Mouse (Mus musculus): Measurements from ENCODE around the gene Utrn.

Gene Utrn

DNA sequence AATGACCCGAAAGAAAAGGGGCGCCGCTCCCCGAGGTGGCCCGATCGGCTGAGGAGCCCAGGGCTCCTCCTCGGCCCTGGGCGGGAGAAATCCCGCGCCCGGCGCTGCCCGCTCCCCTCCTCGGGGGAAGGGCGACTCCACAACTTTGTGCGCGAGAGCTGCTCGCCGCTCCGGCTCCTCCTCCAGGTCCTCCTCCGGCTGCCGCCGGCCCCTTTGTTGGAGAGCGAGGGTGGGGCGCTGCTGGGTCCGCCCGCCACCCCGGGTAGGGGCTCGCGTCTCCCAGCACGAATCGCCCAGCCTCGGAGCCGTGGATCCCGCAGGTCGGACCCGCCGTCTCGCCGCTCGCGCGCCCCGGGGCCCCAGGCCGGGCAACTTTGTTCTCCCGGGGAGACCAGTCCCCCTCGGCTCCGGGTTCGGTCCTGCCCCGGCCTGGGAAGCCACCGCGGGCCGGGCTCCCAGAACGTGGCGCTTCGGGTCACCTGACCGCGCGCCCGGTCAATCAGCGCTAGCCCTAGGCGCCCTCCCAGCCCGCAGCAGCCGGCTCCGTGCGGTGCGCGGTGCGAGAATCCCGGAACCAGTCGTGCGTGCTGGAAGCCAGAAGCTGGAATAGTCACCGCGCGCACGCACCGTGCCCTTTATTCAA lies at the start of gene Utrn:
Gene Utrn (minus strand): TSS at position 337 of the 643 bp plus-strand sequence.
- DNase-seq, result peak; percentile 45 to 60

DNA sequence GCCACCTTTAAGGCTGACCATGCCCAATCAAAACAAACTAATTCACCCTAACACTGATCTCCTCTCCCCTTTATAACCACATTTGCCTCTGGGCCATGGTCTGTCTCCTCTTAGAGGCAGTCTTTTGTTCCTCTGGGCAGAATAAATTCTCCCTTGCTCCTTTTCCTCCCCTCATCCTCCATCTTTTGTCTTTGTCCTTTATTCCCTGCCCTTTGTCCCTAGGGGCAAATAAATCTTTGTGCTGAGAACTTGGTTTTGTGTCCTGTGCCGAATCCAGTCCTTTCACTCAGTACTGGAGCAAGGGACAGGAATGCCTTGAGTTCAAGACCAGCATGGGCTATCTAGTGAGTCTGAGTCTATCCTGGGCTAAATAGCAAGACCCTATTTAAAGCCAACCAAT lies 48.5 kb upstream of the Utrn start:
- no peak for DNase-seq

DNA sequence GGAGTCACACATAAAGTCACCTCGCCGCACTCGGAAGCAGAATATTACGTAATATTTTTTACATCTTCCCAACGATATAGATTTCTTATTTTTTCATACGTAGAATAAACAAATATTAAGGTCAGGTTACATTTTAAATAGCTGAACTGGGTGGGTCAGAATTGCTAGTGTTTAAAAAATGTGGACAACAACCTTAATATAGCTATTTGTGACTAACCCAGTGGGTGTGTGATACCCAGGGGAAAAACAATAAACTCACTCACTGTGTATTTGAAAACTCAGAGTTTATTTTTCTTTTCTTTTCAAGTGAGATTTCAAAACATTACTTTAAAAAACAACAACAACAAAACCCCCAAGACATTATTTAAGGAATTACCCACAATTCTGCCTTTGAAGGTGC lies 47.2 kb upstream of the Utrn start:
- no peak for DNase-seq

DNA sequence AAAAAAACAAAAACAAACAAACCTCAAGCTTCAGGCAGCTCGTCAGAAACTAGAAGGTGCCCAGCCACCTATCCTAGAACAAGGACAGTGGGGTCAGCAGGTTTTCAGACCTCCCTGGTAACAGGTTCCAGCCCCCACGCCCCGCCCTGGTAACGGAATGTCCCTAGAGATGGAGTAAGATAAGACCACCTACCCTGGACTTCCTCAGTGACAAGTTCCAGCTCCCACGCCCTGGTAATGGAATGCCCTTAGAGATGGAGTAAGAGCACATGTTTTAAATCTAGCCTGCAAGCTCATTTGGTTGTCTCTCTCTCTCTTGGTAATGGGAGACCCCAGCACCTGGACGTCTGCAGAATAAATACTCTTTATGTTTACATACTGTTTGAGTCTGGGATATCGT lies 46.7 kb upstream of the Utrn start:
- DNase-seq, result no peak

DNA sequence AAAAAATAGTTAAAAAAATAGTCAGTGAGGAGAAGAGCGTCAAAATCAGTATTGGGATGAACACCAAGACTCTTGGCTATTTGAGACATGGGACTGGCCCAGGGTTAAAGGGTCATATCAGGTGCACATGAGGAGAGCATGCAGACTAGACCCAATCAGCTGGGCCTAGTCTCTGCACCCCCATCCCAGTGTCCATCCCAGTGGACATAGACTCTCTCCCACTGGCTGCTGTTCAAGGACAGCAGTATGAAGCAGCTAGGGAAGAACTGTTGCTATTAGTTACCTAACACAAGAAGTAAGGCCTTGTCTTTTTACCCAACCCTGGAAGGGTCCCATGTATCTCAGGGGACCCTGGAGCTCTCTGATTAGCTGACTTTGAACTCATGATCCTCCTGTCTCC lies 45.0 kb upstream of the Utrn start:
- DNase-seq, result no peak

DNA sequence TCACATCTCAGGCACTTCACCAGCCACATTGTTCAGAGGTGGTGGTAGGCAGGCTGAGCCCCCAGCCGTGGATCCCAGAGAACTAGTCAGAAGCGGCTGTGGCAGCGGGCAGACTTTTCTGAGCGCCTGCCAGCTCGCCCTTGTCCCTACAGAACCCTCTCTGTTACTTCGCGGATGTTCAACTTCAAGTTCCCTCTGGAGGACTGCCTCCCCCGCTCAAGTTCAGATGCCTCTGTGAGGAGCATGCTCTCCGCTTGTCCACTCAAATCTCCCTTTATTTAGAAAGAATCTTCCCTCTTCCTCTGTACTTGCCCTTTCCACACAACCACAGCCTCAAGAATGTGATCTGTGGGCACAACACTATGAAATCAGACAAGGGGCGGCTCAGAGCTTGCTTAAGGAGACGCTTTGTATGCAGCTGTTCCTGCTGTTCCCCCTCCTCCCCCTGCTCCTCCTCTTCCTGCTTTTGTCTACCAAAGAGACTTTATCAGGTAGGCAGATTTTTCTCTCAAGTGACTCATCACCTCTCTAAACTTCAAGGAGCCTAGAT lies 42.9 kb upstream of the Utrn start:
- DNase-seq, result no peak

DNA sequence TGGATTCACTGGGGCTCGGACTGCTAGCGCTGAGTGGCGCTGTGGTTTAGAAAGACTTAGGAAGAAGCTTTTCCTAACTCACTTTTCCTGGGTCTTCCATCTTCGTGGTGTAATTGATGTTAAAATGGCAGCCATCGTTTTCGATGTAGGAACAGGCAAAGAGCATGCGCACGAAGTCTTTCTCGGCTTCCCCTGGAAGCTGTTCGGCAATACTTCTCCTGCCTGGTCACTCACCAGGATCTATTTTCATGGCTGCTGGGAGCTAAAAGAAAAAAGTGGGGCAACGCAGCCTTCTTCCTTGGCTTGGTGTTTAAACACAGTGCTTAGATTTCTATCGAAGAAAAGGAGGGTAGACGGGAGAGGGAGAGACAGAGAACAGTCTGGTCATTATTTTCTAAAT lies 42.3 kb upstream of the Utrn start:
- no peak for DNase-seq

DNA sequence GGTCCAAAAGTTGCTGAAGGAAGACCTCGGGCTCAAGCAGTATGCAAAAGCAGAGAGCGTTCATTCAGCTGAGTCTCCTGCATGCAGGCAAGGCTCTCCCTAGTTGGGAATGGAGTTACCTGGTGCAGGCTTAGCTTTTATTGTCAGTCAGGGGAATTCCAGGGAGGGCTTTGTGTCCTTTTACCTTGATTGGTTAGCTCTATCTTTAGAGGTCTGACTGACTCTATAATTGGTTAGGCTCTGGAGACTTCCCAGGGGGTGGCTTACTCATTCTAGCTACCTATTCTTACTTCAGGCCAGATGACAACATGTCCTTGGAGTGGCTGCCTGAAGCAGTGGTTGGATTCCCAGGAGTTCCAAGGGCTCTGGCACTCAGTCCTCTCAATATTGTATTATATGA lies 40.7 kb upstream of the Utrn start:
- DNase-seq, result no peak

DNA sequence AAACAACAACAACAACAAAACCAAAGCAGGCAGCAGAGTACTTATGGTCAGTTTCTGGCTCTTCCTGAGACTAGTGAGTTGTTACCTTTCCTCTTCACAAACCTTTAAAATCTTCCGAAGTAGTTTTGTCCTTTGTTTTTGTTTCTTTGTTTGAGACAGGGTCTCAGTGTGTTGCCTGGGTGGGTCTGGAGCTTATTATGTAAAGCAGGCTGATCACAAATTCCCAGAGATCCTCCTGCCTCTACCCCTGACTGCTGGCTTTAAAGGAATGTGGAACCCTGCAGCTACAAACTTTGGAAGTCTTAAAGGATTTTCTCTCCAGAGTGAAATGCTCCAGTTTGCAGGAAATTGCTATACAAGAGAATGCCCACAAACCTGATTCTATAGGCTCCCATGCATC lies 40.0 kb upstream of the Utrn start:
- no peak for DNase-seq

DNA sequence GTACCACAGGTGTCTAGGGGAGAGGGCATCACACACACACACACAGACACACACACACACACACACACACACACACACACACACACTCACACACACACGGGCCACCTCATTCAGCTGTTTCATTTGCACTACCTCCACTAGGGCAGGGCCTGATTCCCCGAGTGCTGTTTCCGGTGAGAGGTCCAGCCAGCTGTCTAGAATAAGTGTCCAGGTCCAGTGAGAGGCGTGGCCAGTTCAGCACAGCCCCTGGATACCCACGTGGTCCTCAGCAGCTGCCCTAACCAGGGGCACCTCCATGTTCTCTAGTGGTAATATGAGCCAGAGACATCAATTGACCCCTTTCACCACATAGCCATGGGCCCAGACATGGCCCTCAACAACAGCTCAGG lies 35.0 kb upstream of the Utrn start:
- no peak for DNase-seq

DNA sequence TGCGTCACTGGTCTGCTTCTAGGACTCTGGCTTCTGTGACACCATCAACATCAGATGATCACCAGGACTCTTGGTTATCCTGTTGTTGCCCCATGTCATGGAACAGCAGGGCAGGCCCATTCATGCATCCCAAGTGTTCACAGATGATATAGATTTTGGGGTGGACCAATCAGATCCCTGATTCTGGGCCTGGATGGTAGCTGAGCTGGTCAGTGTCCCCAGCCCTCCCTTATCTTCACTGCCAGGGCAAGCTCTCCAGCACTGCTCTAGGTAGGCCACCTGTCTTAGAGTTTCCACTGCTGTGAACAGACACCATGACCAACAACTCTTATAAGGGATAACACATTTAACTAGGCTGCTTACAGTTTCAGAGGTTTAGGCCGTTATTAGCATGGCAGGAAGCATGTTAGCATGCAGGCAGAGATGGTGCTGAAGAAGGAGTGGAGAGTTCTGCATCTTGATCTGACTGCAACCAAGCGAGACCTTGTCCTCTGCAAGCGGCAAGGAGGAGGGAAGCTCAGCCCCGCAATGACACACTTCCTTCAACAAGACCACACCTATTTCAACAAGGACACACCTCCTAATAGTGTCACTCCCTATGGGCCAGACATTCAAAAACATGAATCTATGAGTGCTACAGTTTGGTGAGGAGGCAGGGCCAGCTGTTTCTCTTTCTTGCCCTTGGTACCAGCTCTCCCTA lies 34.4 kb upstream of the Utrn start:
- no peak for DNase-seq

DNA sequence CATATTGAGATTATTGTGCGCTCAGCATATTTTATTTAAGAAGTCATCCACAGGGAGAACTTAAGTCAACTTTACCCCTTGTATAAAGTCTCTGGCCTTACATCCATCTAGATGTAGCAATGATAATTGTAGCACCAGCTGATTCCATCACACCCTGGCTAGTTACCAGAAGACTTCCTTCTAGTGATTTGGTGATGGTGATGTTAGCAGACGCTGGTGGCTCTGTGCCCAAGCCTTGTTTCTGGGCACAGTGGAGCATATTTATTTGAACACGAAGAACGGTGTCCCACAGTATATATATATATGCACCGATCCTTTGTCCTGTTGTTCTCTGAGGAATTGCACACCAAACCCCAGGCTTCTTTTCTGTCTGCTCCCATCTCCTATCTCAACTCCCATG lies 30.7 kb upstream of the Utrn start:
- no peak for DNase-seq

DNA sequence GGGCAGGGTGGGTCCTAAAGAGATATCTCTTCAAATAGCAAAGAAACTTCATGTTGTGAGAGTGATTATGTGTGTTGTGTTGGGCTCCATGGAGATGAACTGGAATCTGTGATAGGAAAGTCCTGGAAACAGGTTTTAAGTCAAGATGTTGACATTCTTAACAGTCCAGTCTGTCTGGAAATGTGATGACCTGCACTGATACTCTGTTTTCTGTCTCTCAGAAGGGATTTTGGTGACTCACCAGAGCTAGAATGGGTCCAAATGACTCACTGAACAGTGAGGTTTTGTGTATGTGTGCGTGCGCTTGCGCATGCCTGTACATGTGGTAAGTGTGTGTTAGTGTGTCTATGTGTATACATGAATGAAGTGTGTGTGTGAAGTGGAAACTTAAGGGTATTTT lies 24.2 kb upstream of the Utrn start:
- DNase-seq, result no peak

DNA sequence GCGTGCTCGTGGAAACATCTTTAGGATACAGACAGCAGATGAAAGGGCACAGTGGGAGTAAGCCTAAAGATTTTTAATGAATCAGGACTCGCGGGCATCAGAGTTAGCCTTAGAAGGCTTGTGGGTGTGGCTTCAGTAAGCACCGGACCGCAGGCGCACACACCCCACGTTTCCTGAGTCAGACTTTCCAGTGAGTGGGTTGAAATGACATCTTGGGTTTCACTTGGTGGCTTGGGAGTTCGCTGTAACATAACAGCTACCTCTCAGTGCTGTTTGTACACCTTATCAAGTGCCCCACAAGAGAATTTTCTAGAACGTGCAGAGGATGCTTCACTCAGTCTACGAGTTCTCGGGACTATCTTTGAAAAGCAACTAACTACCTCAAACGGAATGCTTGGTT lies 19.2 kb upstream of the Utrn start:
- no peak for DNase-seq

DNA sequence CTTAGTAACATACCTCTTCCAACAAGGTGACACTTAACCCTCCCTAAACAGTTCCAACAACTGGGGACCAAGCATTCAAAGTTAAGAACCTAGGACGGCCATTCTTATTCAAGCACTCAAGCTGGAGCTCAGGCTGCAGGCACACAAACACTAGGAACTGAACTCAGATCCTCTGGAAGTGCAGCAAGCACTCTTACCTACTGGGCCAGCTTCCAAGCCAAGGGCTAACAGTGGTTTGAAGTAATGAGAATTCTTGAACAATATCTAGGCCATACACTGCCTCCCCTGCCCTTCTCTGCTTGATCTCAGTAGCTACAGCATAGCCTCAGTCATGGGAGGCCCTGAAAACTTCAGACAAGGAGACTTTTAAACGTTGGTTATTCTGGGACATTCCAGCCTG lies 18.6 kb upstream of the Utrn start:
- no peak for DNase-seq

DNA sequence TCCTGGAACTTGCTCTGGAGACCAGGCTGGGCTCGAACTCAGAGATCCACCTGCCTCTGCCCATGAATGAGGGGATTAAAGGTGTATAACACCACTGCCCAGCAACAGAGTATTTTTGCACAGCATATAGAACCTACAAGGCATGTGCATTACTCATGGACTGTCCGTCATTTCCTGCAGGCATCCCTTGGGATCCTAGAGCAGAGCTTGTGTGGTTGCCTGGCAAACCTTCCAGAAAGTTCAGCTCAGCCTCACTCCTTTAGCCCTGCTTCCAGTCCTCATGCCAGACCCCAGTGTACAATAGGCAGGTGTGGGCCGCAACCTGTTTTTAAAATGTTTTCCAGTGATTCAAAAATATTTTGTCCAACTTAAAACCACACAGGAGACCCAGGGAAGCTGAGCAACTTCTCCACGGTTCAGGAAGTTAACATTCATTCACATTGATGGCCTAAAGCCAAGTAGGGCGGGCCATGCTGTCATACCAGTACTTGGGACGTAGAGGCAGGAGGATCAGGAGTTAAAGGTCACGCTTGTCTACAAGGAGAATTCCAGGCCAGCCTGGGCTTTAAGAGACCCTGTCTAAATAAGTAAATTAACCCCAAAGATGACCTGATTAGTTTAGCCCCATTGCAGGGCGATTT lies 15.3 kb upstream of the Utrn start:
- DNase-seq, result no peak

DNA sequence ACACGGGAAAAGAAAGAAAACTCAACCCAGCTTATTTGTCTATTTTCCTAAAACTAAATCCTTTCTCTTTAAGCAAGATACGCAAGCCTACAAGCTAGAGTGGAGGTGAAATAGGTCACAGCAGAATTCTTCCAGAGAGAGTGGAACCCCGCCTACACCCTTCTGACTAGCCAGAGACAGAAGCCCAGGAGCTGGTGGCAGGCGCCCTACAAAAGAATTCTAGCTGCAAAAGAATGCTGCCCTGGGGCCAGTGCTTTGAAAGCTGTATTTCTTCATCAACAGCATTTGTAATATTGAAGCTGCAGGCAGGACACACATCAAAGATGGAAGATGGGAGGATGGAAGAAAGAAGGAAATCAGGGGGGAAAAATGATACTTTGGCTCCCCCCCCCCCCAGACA lies 12.7 kb upstream of the Utrn start:
- DNase-seq, result no peak

DNA sequence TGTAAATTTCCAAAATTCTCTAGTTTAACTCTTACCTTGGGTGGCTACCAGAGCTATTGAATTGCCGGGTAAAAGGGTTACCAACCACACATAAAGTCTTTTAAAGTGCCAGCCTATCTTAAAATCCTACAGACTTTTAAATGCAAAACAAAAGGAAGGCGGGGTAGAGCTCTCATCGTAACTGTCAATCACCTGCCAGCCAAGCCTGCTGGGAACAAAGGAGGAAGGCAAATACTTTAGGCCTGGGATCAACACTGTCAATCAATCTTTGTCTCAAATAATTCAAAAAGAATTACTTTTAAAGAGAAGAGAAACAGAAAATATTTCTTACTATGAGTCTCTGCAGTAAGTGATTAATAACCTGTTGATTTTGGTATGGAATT lies 10.1 kb upstream of the Utrn start:
- DNase-seq, result no peak

DNA sequence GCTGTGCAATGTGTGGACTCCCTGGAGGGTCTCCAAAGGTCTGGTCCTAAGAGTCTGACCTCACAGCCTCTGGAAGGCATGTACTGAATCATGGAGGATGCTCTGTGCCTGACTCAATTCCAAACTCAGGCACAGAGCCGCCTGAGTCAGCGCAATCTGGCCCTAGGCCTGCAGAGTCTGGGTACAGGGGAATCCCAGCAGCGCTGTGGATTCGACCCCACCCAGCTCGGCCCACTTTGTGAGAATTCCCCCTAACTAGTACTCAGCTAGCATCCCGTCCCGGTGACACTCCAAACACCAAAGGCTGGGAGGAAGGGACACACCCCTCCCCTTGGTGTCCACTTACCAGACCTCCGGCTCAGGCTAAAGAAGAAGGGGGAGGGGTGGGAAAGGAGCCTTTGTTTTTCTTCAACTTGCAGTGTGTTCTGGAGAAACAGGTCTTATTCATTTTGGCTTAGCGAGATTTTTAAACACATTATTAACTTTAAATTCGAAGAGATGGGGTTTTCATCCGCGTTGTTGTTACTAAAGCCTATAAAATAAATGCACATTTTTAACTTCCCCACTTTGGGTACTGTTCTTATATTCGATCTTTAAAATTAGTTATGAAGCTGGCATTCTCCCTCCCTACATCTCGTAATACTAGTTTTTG lies 9.6 kb upstream of the Utrn start:
- DNase-seq, result no peak

DNA sequence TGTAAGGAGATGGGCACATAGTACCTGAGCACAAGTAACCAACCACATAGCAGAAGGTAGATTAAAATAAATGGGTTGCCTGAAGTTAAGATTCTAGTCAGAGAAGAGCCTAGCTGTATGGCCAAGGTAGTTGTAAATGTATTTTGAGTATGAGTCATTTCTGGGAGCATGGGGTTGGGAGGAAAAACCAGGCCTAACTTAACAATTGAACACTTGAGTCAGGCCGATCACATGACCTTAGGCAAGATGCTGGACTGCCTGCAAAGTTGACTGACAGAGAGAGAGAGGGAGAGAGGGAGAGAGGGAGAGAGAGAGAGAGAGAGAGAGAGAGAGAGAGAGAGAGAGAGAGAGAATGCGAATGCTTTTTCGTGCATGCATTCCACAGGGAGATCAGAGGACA lies 7.3 kb upstream of the Utrn start:
- no peak for DNase-seq

DNA sequence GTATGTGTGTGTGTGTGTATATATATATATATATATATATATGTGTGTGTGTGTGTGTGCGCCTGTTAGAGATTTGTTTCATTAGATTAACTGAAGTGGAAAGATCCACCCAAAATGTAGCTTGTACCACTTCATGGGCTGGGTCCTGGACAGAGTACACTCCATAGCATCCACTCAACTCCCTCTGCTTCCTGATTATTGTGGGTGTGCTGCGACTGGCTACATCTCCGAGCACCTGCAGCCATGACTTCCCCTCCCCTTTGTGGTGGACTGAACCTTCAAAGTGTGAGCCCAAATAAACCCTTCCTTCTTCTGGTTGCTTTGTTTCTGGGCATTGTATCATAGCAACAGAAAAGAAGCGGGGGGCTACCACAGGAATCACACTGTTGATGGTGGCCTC lies 6.2 kb upstream of the Utrn start:
- DNase-seq, result no peak

DNA sequence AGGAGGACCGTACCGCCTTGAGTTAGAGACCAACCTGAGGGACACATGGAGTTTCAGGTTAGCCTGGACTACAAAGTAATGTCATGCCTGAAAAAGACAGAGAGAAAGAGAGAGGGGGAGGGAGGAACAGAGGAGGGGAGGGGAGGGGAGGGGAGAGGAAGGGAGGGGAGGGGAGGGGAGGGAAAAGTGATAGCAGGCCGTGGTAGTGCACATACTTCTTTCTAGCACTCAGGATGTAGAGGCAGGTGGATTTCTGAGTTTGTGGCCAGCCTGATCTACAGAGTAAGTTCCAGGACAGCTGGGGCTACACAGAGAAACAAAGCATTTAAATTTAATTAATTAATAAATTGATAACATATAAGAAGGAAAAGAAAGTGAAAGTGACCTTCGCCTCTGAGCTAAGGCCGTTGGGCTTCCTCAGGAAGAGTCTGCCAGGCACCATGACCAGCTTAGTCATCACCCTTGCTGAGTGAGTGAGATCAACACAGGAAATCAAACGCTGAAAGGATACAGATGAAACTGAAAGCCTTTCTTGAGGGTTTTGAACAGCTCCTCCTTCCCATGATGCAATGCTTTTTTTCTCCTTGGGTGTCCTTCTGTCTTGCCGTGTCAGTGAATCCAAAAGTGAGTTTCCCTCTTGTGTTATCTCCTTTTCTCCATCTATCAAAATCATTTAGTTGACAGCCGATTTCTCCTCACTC lies 5.6 kb upstream of the Utrn start:
- peak in 1 of 2 experiments; percentile 14 for DNase-seq

DNA sequence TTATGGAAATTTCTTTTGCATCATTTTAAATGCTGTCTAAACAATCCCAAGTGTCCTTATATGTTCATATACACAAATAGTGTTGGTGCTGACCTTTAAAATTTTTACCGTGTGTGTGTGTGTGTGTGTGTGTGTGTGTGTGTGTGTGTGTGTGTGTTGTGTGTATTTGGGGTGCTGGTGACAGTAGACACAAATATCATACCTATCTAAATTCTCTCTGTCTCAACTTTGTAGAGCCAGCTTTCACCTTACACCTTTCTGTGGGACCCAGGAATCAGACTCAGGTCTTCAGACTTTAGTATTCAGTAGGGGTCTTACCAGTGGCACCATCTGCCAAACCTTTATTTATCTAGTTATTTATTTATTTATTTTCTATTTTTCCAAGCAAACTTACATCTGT lies 681 bp upstream of the Utrn start:
- DNase-seq, result no peak
